Mouse (Mus musculus) mesoderm, embryonic 11.5 days (tissue): ENCODE results near the gene Zfp605.
"Not testable (repeated sequence)": the region's sequence is repeated elsewhere in the genome, so short reads cannot be mapped to it uniquely, and the experiment has no call there.

ENCODE experiments used
- DNase-seq: peaks from one replicate; pipeline ENCODE4 v3.0.0-alpha.2; 2012; ENCODE audit warnings: low read depth, low spot score

Zfp605 gene

DNA sequence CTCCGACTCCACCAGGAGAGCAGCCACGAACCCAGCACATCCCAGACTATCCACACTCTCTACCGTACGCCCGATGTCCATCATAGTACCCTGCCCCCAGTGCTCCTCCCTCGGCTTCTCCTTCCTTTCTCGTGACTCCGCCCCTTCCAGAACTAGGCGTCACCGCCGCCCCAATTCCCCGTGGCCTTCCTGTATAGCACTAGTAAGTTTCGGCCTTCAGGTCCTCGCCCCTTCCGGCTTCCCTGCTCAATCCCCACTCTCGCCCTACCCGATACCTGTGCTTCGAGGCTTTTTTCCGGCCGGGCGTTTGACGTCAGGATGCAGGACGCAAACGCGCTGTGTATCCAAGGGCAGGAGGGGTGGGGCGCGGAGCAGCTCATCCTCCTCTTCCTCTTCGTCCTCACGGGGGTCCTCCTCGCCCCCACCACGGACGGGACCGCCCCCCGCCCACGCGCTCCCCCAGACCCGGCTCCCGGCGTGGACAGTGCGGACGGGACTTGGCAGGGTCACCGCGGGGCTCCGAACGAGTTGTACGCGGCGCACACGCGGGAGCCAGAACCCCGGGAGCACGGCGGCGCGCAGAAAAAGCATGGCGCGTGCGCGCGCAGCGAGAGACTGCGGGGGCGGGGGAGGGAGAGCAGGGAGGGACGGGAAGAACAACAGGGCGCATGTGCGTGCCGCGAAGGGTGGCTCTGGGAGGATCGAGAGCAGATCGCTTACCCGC lies 2.1 kb upstream of the Zfp605 start, which contains the start of gene Gtpbp6:
Gtpbp6 (minus strand) TSS at position 617 of the 724 bp plus-strand sequence.
- DNase-seq: peak; percentile 97

- DNase-seq: no peak
Measured at GRCm38 (mm10) chr5:110108305-110108628, 1.6 kb upstream of the Zfp605 start.

DNA sequence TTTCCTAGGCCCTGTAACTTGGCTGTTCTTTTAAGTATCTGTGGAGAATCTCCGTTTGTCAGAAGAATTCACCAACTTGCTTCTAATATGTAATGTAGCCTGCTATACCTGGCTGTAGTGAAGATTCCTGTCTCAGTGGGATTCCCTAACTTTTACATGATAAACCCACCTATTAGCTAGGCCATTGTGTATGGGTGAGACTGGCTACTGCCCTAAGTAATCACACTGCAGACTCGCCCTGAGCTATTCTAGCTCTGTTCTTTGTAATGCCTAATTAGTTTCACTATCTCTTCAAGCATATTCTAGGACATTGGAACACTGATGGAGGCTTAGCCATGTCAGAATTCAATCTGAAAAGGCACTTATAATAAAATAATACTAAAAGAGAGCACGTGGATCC lies 12.5 kb downstream of the Zfp605 start:
- not testable (repeated sequence) for DNase-seq

DNA sequence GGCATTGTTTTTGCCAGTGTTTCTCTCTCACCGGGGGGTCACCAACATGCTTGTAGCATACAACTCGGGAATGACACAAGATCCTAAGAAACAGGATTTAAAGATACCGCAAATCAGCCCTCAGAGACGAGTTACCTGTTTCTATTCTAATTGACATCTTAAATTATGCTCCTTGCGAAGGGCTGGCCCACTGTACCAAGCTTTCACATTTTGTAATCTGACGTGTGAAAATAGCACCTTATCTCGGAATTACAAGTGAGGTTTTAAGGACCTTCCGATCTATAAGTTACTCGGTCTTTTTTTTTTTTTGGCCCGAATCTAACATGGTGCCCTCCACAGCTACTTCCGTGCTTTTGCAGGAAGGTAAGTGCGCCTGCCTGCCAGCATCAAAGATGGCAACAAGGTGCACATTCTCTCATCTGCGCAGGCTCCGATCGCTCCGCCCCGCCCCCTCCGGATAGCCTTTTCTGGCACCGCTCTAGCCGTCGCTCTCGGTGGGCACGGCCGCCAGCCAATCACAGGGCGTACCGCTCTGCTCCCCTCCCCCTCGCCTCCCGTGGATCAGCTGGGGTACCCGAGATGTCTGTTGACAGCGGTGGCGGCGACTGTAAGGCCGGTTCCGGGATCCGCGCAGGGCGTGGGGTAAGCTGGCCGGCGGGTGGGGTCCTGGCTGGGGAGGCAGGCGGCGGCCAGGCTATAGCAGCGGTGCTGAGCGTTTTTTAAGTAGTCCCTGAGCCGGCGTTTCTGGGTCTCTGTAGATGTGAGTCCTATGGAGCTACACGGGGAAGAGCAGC lies 25.6 kb downstream of the Zfp605 start, which contains the start of gene Chfr:
Chfr (plus strand) TSS at position 550 of the 794 bp plus-strand sequence.
- peak; percentile 97 for DNase-seq

- DNase-seq: peak; percentile 4
Measured at GRCm38 (mm10) chr5:110136087-110136464, 26.2 kb downstream of the Zfp605 start.

- DNase-seq: no peak
Measured at GRCm38 (mm10) chr5:110137816-110138215, 27.9 kb downstream of the Zfp605 start.

- no peak for DNase-seq
Measured at GRCm38 (mm10) chr5:110139325-110139724, 29.4 kb downstream of the Zfp605 start.

- DNase-seq: no peak
Measured at GRCm38 (mm10) chr5:110140424-110140823, 30.5 kb downstream of the Zfp605 start.

DNA sequence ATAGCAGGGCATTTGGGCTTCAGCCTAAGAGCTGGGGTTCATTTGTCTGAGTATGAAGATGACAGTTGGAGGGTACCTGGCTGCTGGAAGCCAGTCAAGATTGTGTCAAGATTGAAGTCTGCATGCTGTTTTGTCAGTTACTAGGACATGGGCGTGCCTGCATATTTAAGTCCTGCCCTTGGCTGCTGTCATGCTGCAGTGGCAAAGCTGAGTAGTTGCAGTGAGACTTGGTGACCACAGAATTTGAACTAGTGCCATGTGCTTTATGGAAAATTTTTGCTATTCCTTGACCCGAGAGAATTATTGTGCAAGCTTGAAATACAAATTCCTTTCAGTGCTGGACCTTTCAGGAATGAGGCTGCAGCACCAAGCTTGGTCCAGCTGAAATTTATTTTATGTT lies 32.4 kb downstream of the Zfp605 start:
- no peak for DNase-seq

- DNase-seq: peak; percentile 7
Measured at GRCm38 (mm10) chr5:110143007-110143406, 33.1 kb downstream of the Zfp605 start.

DNA sequence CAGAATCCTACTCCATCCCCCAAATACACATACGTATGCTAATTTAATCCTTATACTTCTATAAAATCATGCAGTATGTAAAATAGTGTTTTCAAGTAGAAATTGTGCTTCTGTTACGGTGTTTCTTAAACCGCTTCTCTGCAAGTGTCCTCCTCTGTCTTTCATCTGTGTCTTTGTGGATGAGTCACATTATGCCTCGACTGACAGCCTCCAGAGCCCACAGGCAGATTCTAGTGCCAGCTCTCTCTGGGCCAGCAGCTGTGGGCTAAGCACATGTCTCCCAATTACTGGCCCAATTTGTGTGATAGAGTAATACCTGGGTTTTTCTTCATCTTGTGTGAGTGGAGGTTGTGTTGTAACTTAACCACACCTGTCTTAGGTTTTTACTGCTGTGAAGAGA lies 59.5 kb downstream of the Zfp605 start:
- no peak for DNase-seq

DNA sequence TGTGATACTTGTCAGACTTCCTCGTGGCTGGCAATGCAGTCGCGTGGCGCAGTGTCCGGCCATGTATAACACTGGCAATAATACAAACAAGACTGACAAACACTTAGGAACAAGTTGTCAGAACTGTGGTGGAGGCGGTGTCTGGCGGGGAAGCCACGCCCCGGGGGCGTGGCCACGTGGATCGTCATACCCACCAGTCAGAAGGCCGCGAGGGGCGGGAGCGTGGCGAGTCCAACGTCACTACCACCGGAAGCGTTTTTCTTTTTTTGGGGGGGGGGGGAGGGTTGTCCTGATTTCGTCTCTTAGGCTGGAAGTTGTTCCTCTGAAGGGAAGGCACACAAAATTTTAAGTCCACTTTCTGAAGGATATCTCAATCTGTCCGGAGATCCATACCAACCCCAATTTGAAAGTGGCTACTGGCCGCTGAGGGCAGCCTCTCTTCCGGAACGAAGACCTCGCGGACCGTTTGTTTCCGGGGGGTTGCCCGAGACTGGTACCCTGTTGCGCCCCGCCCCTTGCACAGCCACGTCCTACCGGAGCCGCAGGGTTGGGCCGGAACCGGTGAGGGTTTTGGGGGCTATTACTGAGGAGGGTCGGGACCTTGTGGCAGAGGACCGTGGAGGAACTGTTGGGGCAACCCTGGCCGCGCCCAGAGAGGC lies 66.6 kb downstream of the Zfp605 start, which contains the start of gene Golga3:
Golga3 (plus strand) TSS at position 340 of the 659 bp plus-strand sequence.
- DNase-seq: peak; percentile 97

GRCm38 (mm10) chr5:110177021-110177420 lies 67.1 kb downstream of the Zfp605 start:
- no peak for DNase-seq

- no peak for DNase-seq
Measured at GRCm38 (mm10) chr5:110178628-110179027, 68.7 kb downstream of the Zfp605 start.
